Mouse (Mus musculus): Measurements from ENCODE around the gene Ocel1. TPM values are rescaled to one million over a fixed set of nuclear protein-coding genes. Genes with fewer than 3 reads are reported as not detected.

Ocel1 gene
- polyA plus RNA-seq, 1 experiment from 2014 or later: 3.8 TPM

- ATAC-seq (ENCODE audit: low read depth): no peak
- Histone ChIP-seq H3K36me3 (ENCODE audit: control insufficient read depth, insufficient read depth, low read length) (peaks cover 20% of the 10 kb centered on the region), H3K27ac (replicated peaks; ENCODE audit: low read depth, low read length) (peak within 1 kb of the TSS; percentile 72), H3K4me1 (ENCODE audit: control insufficient read depth, insufficient read depth, low read length) (peaks cover 9% of the 10 kb centered on the region; the same call in 1 of the 2 replicates), H3K4me3 (ENCODE audit: low read depth, low read length) (peak within 1 kb of the TSS; percentile 64), H3K9ac (ENCODE audit: low read depth, low read length) (no peak within 1 kb of the TSS; the same call in 1 of the 2 replicates), H3K27me3 (replicated peaks; ENCODE audit: control insufficient read depth, insufficient read depth, low read length) (no peaks in the 10 kb centered on the region), H3K4me2 (ENCODE audit: low read depth, low read length) (peak within 1 kb of the TSS; percentile 80), H3K9me3 (ENCODE audit: control insufficient read depth, low read length) (no peaks in the 10 kb centered on the region)
- no peak for DNase-seq (ENCODE audit: low spot score)
- WGBS: 79% methylated on average over 9 of the region's 9 CpGs
Measured at GRCm38 (mm10) chr8:71395629-71396028, 24.5 kb downstream of the Ocel1 start, which contains the start of gene Ushbp1. Gene Ushbp1, minus strand, starts transcription at chr8:71395802.

- no peaks in the 10 kb centered on the region for H3K27me3 ChIP-seq (replicated peaks; ENCODE audit: control insufficient read depth, insufficient read depth, low read length)
- DNase-seq (ENCODE audit: low spot score) (peak; percentile 99), ATAC-seq (ENCODE audit: low read depth) (peak; percentile 98)
- peaks cover 22% of the 10 kb centered on the region for H3K36me3 ChIP-seq (ENCODE audit: control insufficient read depth, insufficient read depth, low read length)
- H3K4me1 ChIP-seq (ENCODE audit: control insufficient read depth, insufficient read depth, low read length): peaks cover 9% of the 10 kb centered on the region; the same call in 1 of the 2 replicates
- peak within 1 kb of the TSS; percentile 72 for H3K27ac ChIP-seq (replicated peaks; ENCODE audit: low read depth, low read length)
- no peaks in the 10 kb centered on the region for H3K9me3 ChIP-seq (ENCODE audit: control insufficient read depth, low read length)
- H3K4me2 ChIP-seq (ENCODE audit: low read depth, low read length): peak within 1 kb of the TSS; percentile 80
- H3K9ac ChIP-seq (ENCODE audit: low read depth, low read length): peak within 1 kb of the TSS; percentile 74
- peak within 1 kb of the TSS; percentile 64 for H3K4me3 ChIP-seq (ENCODE audit: low read depth, low read length)
- under 1% methylated on average over 34 of the region's 34 CpGs for WGBS
Measured at GRCm38 (mm10) chr8:71396639-71397305, 25.7 kb downstream of the Ocel1 start, which contains the start of gene Babam1. Gene Babam1, plus strand, starts transcription at chr8:71396861.

DNA sequence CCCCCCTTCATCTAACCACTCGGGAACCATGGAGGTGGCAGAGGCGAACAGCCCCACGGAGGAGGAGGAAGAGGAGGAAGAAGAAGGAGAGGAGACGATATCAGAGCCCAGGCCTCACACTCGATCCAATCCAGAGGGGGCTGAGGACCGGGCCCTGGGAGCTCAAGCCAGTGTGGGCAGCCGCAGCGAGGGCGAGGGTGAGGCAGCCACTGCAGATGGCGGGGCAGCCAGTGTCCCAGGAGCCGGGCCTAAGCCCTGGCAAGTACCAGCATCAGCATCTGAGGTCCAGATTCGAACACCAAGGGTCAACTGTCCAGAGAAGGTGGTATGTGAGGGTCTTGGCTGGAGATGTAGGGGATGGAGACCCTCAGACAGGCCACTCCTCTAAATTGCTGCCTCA lies 26.6 kb downstream of the Ocel1 start:
- Histone ChIP-seq H3K9me3 (ENCODE audit: control insufficient read depth, low read length) (no peaks in the 10 kb centered on the region), H3K4me1 (ENCODE audit: control insufficient read depth, insufficient read depth, low read length) (peaks cover 9% of the 10 kb centered on the region; the same call in 1 of the 2 replicates), H3K4me3 (ENCODE audit: low read depth, low read length) (peak overlapping the region; percentile 64), H3K27ac (replicated peaks; ENCODE audit: low read depth, low read length) (no peak overlapping the region), H3K9ac (ENCODE audit: low read depth, low read length) (no peak overlapping the region), H3K27me3 (replicated peaks; ENCODE audit: control insufficient read depth, insufficient read depth, low read length) (no peaks in the 10 kb centered on the region), H3K36me3 (ENCODE audit: control insufficient read depth, insufficient read depth, low read length) (peaks cover 22% of the 10 kb centered on the region), H3K4me2 (ENCODE audit: low read depth, low read length) (peak overlapping the region; percentile 80)
- ATAC-seq (ENCODE audit: low read depth) (no peak), DNase-seq (ENCODE audit: low spot score) (no peak)
- 85% methylated on average over 12 of the region's 12 CpGs for WGBS

DNA sequence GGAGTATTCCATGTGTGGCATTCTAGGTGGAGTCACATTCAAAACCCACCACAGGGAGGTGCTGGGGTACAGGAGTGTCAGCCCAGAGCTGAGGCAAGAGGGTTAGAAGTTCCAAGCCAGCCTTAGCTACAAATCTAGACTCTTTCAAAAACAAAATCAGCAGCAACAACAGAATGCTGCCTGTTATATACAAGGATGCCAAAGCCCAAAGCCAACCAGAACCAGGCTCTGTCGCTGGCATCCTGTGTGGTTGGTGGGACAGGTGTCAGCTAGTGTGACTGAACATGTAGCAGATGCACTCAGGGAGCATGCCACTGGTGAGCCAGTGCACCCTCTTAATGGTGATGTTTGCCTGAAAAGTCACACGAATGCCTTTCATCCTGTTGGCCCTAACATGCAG lies 29.7 kb downstream of the Ocel1 start:
- no peak overlapping the region for H3K9ac ChIP-seq (ENCODE audit: low read depth, low read length)
- H3K4me3 ChIP-seq (ENCODE audit: low read depth, low read length): no peak overlapping the region
- H3K27me3 ChIP-seq (replicated peaks; ENCODE audit: control insufficient read depth, insufficient read depth, low read length): no peaks in the 10 kb centered on the region
- WGBS: 100% methylated on average over 2 of the region's 2 CpGs
- H3K27ac ChIP-seq (replicated peaks; ENCODE audit: low read depth, low read length): no peak overlapping the region
- DNase-seq (ENCODE audit: low spot score) (no peak), ATAC-seq (ENCODE audit: low read depth) (no peak)
- H3K9me3 ChIP-seq (ENCODE audit: control insufficient read depth, low read length): no peaks in the 10 kb centered on the region
- peaks cover 16% of the 10 kb centered on the region; the same call in 1 of the 2 replicates for H3K4me1 ChIP-seq (ENCODE audit: control insufficient read depth, insufficient read depth, low read length)
- no peak overlapping the region for H3K4me2 ChIP-seq (ENCODE audit: low read depth, low read length)
- H3K36me3 ChIP-seq (ENCODE audit: control insufficient read depth, insufficient read depth, low read length): peaks cover 28% of the 10 kb centered on the region

DNA sequence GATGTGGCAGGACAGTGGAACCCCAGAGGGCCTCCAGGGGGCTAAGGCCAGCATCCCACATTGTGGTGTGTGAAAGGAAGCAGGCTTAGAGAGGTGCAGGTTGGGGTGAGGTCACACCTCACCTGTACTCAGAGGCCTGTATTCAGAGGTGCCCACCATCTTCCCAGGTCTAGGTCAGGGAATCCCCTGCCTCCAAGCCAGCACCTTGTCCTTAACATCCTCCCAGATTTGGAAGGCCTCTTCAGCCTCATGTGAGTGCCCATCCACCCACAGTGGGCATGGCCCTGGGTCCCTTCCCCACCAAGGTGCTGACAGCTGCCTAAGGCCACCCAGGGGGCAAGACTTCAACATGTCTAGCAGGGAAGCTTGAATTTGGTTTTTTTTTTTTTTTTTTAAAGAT lies 30.4 kb downstream of the Ocel1 start:
- Histone ChIP-seq H3K4me1 (ENCODE audit: control insufficient read depth, insufficient read depth, low read length) (peaks cover 12% of the 10 kb centered on the region; the same call in 1 of the 2 replicates), H3K9me3 (ENCODE audit: control insufficient read depth, low read length) (no peaks in the 10 kb centered on the region), H3K4me3 (ENCODE audit: low read depth, low read length) (no peak overlapping the region), H3K9ac (ENCODE audit: low read depth, low read length) (no peak overlapping the region), H3K27me3 (replicated peaks; ENCODE audit: control insufficient read depth, insufficient read depth, low read length) (no peaks in the 10 kb centered on the region), H3K36me3 (ENCODE audit: control insufficient read depth, insufficient read depth, low read length) (peaks cover 28% of the 10 kb centered on the region), H3K27ac (replicated peaks; ENCODE audit: low read depth, low read length) (no peak overlapping the region), H3K4me2 (ENCODE audit: low read depth, low read length) (no peak overlapping the region)
- ATAC-seq (ENCODE audit: low read depth) (no peak), DNase-seq (ENCODE audit: low spot score) (no peak)

GRCm38 (mm10) chr8:71402446-71402964 lies 31.4 kb downstream of the Ocel1 start:
- H3K27ac ChIP-seq (replicated peaks; ENCODE audit: low read depth, low read length): no peak overlapping the region
- H3K36me3 ChIP-seq (ENCODE audit: control insufficient read depth, insufficient read depth, low read length): peaks cover 33% of the 10 kb centered on the region
- 83% methylated on average over 9 of the region's 9 CpGs for WGBS
- ATAC-seq (ENCODE audit: low read depth) (no peak), DNase-seq (ENCODE audit: low spot score) (no peak)
- H3K4me3 ChIP-seq (ENCODE audit: low read depth, low read length): no peak overlapping the region
- no peaks in the 10 kb centered on the region for H3K9me3 ChIP-seq (ENCODE audit: control insufficient read depth, low read length)
- H3K27me3 ChIP-seq (replicated peaks; ENCODE audit: control insufficient read depth, insufficient read depth, low read length): no peaks in the 10 kb centered on the region
- H3K4me1 ChIP-seq (ENCODE audit: control insufficient read depth, insufficient read depth, low read length): peaks cover 9% of the 10 kb centered on the region; the same call in 1 of the 2 replicates
- no peak overlapping the region for H3K4me2 ChIP-seq (ENCODE audit: low read depth, low read length)
- no peak overlapping the region for H3K9ac ChIP-seq (ENCODE audit: low read depth, low read length)

GRCm38 (mm10) chr8:71403107-71403885 lies 32.2 kb downstream of the Ocel1 start:
- Histone ChIP-seq H3K9me3 (ENCODE audit: control insufficient read depth, low read length) (no peaks in the 10 kb centered on the region), H3K27me3 (replicated peaks; ENCODE audit: control insufficient read depth, insufficient read depth, low read length) (no peaks in the 10 kb centered on the region), H3K9ac (ENCODE audit: low read depth, low read length) (no peak overlapping the region), H3K4me3 (ENCODE audit: low read depth, low read length) (no peak overlapping the region), H3K36me3 (ENCODE audit: control insufficient read depth, insufficient read depth, low read length) (peaks cover 38% of the 10 kb centered on the region), H3K4me1 (ENCODE audit: control insufficient read depth, insufficient read depth, low read length) (peaks cover 6% of the 10 kb centered on the region; the same call in 1 of the 2 replicates), H3K27ac (replicated peaks; ENCODE audit: low read depth, low read length) (no peak overlapping the region), H3K4me2 (ENCODE audit: low read depth, low read length) (no peak overlapping the region)
- no peak for DNase-seq (ENCODE audit: low spot score)
- WGBS: 81% methylated on average over 6 of the region's 6 CpGs
- no peak for ATAC-seq (ENCODE audit: low read depth)

GRCm38 (mm10) chr8:71404011-71404410 lies 32.9 kb downstream of the Ocel1 start:
- WGBS: 86% methylated on average over 8 of the region's 8 CpGs
- no peak for ATAC-seq (ENCODE audit: low read depth)

More at GRCm38 (mm10) chr8:71404011-71404410, 32.9 kb downstream of the Ocel1 start:
- no peaks in the 10 kb centered on the region for H3K27me3 ChIP-seq (replicated peaks; ENCODE audit: control insufficient read depth, insufficient read depth, low read length)
- no peaks in the 10 kb centered on the region for H3K9me3 ChIP-seq (ENCODE audit: control insufficient read depth, low read length)
- DNase-seq (ENCODE audit: low spot score): no peak
- no peak overlapping the region for H3K27ac ChIP-seq (replicated peaks; ENCODE audit: low read depth, low read length)
- no peak overlapping the region for H3K4me2 ChIP-seq (ENCODE audit: low read depth, low read length)
- no peak overlapping the region for H3K4me3 ChIP-seq (ENCODE audit: low read depth, low read length)
- peaks cover 37% of the 10 kb centered on the region for H3K36me3 ChIP-seq (ENCODE audit: control insufficient read depth, insufficient read depth, low read length)
- no peak overlapping the region for H3K9ac ChIP-seq (ENCODE audit: low read depth, low read length)
- peaks cover 6% of the 10 kb centered on the region; the same call in 1 of the 2 replicates for H3K4me1 ChIP-seq (ENCODE audit: control insufficient read depth, insufficient read depth, low read length)
